Mouse (Mus musculus): ENCODE results near the gene Dirc2.

Dirc2 gene

DNA sequence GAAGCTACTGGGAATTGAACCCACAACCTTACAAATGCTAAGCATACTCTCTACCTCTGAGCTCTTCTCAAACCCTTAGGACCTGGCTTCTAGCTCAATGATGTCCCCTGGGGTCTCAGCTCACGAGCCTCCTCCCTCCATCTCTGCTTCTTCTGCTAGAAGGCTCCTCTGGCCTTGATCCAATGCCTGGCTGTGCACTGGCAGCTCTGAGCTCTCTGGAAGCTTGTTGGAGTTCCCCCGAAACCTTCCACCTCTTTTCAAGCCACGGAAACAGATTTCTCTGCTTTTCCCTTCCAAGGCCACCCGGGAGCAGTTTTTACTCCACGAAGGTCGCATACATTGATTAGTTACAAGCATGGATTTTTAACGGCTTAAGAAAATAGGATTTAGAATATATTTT, 82.7 kb downstream of the Dirc2 start:
- DNase-seq (ENCODE audit: low spot score in 2 of 2) = no peak

DNA sequence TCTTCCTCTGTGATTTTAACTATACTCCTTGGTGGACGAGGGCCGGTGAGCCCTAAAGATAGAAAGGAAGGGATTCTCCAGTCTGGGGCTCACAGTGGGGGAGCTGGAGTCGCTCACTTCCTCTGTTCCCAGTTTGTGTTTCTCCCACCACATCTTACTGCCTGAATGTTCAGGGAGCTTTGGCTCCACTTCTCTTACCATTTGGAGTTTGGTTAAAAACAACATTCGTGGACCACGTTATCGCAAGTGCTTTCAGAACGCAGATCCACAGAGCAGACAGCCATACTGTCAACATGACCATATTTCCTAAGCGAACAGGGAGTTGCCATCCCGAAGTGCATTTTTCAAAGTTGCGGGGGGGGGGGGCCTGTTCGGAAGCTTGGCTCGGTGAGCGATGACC, 84.1 kb downstream of the Dirc2 start:
- no peak for DNase-seq (ENCODE audit: low spot score in 2 of 2)

DNA sequence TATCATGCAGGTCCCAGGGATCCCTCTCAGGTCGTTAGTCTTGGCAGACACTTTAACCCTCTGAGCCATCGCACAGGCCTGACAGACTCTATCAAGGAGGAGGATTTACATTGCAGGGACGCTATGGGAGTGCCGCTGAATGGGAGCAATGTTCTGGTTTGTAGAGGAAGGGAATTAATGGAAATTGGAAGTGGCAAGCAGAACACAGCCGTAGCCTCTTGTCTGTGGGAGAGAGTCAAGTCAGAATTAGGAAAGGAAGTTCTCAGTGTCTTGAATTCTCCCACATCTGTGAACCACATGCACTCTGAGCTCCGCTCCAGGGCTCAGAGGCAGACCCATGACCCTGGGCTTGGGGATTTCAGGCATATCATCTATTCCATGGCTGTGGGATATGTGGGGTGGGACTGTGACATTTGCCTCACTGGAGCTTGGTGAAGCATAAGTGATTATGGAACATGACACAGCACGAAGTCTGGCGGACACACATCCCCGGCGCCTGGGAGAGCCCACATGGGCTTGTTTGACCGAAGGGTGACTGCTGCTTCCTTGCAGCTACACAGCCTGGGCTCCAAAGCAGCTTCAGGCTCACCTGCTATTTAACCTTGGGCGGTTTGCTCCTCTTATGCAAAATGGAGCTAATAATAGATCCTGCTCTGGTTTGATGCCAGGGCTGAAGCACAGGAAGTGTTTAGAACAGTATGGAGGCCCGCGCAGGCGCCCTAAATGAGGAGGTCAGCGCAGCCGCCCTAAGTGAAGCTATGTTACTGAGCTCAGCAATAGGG, 87.6 kb downstream of the Dirc2 start:
- DNase-seq (ENCODE audit: low spot score in 2 of 2) = no peak

DNA sequence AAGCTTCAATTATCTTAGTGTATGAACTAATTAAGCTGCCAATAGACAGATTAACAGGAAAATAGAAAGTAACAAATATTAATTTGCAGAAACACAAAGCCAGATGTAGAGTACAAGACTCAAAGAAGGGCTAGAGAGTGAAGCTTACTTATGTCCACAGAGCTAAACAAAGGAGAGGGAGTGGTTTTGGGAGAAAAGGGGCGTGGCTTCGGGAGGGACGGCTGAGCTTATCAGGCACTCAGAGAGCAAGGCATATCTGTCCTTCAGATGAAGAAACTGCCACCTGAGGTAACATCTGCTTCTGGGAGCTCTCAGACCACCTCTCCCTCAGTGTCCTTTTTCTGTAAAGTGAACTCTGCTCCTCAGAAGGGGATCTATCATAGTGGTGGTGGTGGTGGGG, 90.7 kb downstream of the Dirc2 start:
- DNase-seq (ENCODE audit: low spot score in 2 of 2) = no peak

DNA sequence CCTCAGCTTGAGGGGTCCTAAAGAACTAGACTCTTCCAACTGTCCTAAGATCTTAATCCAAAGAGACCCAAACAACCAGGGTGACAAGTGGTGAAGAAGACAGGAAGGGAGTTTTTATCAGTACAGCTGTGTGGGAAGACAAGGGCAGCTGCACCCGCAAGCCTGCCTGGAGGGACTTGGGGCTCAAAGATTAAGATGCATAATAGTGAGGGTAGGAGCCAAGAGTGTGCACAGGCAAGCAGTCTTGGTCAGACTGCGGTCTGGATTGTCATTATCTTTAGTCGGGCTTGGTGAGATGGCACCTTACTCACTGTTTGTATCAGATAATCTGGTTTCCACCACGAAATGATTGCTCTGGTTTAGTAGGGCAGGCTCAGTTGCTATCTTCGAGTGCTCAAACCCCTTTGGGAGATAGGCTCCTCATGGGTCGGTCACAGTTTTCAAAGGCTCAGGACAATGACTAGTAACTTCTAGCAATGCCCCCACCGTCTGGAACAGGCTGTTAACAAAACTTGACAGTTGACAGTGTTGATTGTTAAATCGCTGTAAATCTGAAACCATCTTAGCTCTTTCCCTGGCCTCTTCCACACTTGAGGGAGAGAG, 91.5 kb downstream of the Dirc2 start:
- DNase-seq (ENCODE audit: low spot score in 2 of 2) = no peak

DNA sequence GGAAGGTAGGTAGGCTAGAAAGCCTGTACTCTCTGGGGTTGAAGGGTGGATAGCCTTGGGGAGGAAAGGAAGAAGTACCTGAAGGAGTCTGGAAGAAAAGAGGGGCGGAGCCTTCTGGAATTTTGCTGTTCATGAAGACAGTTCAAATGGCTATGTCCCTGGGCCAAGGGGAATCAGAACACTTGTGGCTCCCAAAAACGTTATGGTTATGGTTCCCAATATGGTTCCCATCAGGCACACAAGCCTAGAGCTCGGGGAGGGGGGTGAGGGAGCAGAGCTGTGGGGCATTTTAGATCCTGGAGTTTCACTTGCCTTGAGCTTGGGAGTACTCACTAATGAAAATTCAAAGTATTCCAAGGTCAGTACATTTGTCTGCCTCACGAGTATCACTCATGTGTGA, 104.3 kb downstream of the Dirc2 start:
- DNase-seq (ENCODE audit: low spot score in 2 of 2) = no peak

DNA sequence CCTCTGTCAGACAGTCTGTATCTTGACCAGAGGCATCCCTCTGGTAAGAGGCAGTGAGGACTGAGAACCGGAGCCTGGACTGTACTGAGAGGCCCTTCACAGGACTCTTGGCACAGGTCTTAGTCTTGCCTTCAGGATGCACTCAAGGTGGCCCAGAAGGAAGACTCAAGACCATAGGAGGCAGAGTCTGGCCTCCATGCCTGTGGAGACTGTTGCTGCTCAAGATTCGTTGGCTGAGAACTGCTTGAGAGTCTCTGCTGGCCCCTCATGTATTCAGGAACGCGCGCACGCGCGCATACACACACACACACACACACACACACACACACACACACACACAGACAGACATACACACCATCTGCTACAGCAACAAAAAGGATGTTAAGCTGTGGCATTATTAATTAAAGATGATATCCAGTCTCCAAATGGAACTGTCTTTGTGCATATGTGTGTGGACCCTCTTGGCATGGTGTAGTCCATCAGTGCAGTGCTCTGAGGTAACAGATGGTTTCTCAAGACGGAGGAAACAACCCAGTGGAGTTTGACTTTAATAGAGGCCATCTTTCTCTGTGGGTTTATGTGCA, 105.2 kb downstream of the Dirc2 start:
- no peak for DNase-seq (ENCODE audit: low spot score in 2 of 2)

DNA sequence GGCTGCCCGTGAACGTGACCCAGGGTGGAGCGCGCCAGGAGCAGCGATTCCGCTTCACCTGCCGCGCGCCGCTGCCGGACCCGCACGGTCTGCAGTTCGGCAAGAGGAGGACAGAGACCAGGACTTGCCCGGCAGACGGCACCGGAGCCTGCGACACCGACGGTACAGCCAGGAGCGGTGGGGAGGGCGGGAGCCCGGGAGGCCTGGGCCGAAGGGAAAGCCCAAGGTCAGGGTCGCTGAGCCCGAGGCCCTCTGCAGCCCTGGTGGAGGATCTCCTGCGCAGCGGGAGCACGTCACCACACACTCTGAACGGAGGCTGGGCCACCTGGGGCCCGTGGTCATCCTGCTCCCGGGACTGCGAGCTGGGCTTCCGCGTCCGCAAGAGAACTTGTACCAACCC, 108.9 kb downstream of the Dirc2 start:
- DNase-seq (ENCODE audit: low spot score in 2 of 2) = no peak

DNA sequence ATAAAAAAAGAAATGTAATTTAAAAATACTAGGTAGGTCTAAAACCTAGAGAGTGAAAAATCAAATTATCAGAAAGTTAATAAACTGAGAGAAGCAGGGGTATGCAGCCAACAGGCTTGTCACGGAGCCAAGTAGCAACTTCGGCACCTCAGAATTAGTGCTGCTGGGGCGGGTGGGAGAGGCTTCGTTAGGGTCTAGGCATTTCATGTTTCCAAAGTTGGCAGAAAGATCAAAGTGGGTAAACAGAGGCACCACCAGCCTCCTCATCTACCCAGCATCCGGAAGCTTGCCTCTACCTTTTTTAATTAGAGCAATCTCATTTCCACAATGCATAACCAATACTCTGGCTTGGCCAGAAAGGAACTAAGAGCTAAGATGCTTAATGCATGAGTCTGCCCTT, 115.2 kb downstream of the Dirc2 start:
- DNase-seq (ENCODE audit: low spot score in 2 of 2) = no peak

DNA sequence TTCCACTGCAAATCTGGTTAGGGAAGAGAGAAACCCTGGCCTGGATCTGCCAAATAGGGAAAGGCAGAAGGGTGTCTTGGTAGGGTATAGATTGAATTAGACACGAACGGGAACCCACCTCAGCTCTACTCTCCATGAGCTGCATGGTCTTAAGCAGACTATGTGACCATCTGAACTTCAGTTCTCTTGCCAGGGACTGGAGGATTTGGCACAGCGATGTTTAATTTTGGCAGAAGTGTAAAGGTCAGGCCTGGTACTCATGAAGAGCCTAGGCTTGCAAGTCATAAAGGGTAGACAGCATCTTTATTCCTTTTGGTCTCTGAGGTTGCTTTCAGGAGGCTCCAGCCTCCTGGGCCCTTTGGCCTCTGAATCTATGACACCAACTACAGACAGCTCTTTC, 116.5 kb downstream of the Dirc2 start:
- DNase-seq (ENCODE audit: low spot score in 2 of 2) = no peak

DNA sequence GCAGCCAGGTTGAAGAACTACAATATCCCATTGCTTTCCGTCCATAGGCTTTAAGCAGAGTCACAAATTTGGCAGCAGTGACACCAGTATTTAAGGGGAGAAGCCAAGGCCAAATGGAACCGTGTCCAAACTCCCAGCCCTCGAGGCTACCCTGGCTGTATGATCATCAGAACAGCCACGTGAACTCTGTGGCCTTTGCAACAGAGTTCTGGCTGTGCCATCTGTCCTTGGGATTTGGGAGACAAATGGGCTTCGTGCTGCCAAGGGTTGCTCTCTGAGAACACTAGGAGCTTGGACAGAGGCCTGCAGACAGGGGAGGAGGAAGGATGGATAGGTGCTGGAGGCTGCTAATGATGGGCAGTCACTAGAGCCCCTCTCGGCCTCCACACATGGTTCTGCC, 117.0 kb downstream of the Dirc2 start:
- DNase-seq (ENCODE audit: low spot score in 2 of 2) = no peak

DNA sequence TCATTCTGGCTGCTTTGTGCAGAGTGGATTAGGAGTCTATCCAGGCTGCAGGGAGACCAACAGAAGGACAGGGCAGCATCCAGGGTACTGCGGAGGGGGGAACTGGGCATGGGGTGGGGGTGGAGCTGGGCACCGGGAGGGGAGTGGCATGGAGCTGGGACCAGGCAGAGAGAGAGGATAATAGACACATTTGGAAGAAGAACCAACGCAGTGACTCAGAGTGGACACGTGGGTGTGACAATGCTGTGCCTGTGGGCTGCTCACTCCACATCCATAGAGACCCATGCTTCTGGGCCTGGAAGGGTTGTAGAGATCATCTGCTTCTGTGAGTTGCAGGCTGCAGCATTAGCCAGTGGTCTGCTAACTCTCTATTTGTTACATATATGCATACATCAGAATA, 120.3 kb downstream of the Dirc2 start:
- peak in 1 of 2 experiments; percentile 26 for DNase-seq (ENCODE audit: low spot score in 2 of 2)
